Mouse (Mus musculus) left cerebral cortex, adult 2 months (tissue): ENCODE results near the gene Trhr2. TPM values are rescaled to one million over a fixed set of nuclear protein-coding genes. Genes with fewer than 3 reads are reported as not detected.

Experiments used
- DNase-seq, 2 experiments: peaks; one replicate each; pipeline ENCODE4 v3.0.0; 2021 to 2022; ENCODE audit warnings: low spot score in 2 of 2, mixed read lengths in 1 of 2; ENCODE audit errors: extremely low spot score in 1 of 2
- H3K27ac ChIP-seq: fragments of 200-600 bp; 2 replicates; pipeline ENCODE4 v1.8.1; 2022
- H3K4me3 ChIP-seq: fragments of 200-600 bp; 2 replicates; pipeline ENCODE4 v1.8.1; 2022
- CTCF ChIP-seq: fragments of 200-600 bp; IDR thresholded peaks from 2 replicates; pipeline ENCODE4 v1.8.1; 2022; ENCODE audit warnings: antibody characterized with exemption, mild to moderate bottlenecking, moderate library complexity
- intact Hi-C: fragments of 180-260 bp; cut with DNase I; formaldehyde crosslinking; loops from one replicate; pipeline ENCODE4 v1.15.1; 2025
- total RNA-seq, 2 experiments: library from RNA; stranded (reverse); gene quantifications; 2 replicates each; pipeline ENCODE4 v1.2.3; 2021

Gene Trhr2
- total RNA-seq, 2 experiments from 2014 or later, result 7.1 to 11.4 TPM

- no peak for TF ChIP-seq CTCF
- no peak overlapping the region for H3K4me3 ChIP-seq
- H3K27ac ChIP-seq, result peak overlapping the region; percentile 47
- intact Hi-C loops, result no loop called here
- no peak for DNase-seq
Observed at GRCm38 (mm10) chr8:122341790-122342189, 18.8 kb downstream of the Trhr2 start.

- intact Hi-C loops, result no loop called here
- no peak for TF ChIP-seq CTCF
- Histone ChIP-seq H3K27ac (no peak overlapping the region), H3K4me3 (no peak overlapping the region)
- no peak for DNase-seq
Observed at GRCm38 (mm10) chr8:122340761-122341160, 19.8 kb downstream of the Trhr2 start.

DNA sequence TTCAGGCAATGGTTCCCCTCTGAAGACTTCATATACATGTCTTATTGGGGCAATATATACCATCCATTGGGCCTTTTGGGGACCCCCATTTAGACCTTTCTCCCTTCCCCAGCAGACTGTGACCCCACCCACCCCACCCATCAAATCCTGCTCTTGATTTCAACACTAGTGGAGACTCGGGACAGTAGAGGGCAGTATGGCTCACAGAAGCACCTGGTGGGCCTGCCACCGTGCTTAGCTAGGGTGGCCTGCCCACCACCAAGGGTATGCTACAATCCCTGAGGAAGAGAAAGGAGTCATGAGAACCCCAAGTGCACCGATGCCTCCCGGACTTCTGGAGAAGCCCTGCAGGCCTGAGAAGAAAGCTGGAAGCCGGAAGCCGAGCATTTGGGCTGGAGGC lies 21.7 kb downstream of the Trhr2 start:
- Histone ChIP-seq H3K27ac (peak overlapping the region; percentile 13; the same call in 1 of the 2 replicates), H3K4me3 (no peak overlapping the region)
- no peak for DNase-seq
- TF ChIP-seq CTCF, result peak; percentile 38
- intact Hi-C loops, result loop anchor here (1.0 kb wide), 1 partner anchor 30 kb away; no protein-coding TSS in a partner anchor

DNA sequence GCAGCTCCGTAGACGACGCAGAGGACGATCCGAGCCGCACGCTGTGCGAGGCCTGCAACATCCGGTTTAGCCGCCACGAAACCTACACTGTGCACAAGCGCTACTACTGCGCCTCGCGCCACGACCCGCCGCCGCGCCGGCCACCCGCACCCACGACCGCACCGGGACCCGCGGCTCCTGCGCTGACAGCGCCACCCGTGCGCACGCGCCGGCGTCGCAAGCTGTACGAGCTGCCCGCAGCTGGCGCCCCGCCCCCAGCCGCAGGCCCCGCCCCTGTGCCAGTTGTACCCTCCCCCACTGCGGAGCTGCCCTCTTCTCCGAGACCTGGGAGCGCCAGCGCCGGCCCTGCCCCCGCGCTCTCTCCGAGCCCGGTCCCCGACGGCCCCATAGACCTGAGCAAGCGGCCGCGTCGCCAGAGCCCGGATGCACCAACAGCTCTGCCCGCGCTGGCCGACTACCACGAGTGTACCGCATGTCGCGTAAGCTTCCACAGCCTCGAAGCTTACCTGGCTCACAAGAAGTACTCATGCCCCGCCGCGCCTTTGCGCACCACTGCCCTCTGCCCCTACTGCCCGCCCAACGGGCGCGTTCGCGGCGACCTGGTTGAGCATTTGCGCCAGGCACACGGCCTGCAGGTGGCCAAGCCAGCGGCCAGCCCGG lies 24.2 kb downstream of the Trhr2 start:
- DNase-seq, result peak; percentile 66 to 69
- peak overlapping the region; percentile 64 for H3K27ac ChIP-seq
- intact Hi-C loops, result no loop called here
- no peak for TF ChIP-seq CTCF
- peak overlapping the region; percentile 54 for H3K4me3 ChIP-seq

DNA sequence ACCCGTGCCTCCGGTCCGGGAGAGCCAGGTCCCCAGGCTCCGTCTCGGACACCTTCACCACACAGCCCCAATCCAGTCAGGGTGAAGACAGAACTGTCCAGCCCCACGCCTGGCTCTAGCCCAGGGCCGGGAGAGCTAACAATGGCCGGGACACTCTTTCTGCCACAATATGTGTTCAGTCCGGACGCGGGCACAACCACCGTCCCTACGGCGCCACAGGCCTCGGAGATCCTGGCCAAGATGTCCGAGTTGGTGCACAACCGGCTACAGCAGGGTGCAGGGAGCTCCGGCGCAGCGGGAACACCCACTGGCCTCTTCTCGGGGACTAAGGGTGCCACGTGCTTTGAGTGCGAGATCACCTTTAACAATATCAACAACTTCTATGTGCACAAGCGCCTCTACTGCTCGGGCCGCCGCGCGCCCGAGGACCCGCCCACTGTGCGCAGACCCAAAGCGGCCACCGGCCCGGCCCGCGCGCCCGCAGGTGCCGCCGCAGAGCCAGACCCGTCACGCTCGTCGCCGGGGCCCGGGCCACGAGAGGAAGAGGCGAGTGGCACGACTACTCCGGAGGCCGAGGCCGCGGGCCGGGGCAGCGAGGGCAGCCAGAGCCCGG lies 24.8 kb downstream of the Trhr2 start:
- H3K27ac ChIP-seq, result peak overlapping the region; percentile 64
- DNase-seq, result peak in 1 of 2 experiments; percentile 34
- intact Hi-C loops, result no loop called here

DNA sequence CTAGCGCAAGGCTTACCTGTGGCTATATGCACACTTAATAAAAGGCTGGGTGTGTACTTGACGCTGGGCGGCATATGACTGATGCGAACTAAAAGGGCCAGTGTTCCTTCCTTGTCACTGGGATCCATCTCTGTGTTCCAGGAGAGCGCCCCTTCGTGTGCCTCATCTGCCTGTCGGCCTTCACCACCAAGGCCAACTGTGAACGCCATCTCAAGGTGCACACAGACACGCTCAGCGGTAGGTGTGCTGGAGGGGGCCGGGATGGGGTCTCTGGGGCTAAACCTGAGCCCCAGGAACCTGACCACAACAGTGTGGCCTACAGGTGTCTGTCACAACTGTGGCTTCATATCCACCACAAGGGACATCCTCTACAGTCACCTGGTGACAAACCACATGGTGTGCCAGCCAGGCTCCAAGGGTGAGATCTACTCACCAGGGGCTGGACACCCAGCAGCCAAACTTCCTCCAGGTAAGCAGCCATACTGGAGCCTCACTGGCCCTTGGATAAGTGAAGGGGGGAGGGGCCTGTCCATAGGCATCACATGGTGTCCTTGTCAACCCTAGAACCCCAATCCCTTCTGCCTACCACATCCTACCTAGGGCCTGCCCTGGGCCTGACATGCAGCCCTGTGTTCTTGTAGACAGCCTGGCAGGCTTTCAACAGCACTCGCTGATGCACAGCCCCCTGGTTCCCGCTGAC lies 25.6 kb downstream of the Trhr2 start:
- no peak overlapping the region for H3K4me3 ChIP-seq
- TF ChIP-seq CTCF, result no peak
- intact Hi-C loops, result loop anchor here (5.0 kb wide), 1 partner anchor 358 kb away; no protein-coding TSS in a partner anchor
- no peak for DNase-seq
- H3K27ac ChIP-seq, result no peak overlapping the region

More for the DNA sequence above, 24.8 kb downstream of the Trhr2 start:
- H3K4me3 ChIP-seq, result peak overlapping the region; percentile 54
- no peak for TF ChIP-seq CTCF

- TF ChIP-seq CTCF, result no peak
- Histone ChIP-seq H3K27ac (no peak overlapping the region), H3K4me3 (no peak overlapping the region)
- intact Hi-C loops, result loop anchor here (1.0 to 5.0 kb wide), 2 partner anchors 60 to 356 kb away; no protein-coding TSS in a partner anchor
- DNase-seq, result no peak
Observed at GRCm38 (mm10) chr8:122333531-122333930, 27.0 kb downstream of the Trhr2 start.

DNA sequence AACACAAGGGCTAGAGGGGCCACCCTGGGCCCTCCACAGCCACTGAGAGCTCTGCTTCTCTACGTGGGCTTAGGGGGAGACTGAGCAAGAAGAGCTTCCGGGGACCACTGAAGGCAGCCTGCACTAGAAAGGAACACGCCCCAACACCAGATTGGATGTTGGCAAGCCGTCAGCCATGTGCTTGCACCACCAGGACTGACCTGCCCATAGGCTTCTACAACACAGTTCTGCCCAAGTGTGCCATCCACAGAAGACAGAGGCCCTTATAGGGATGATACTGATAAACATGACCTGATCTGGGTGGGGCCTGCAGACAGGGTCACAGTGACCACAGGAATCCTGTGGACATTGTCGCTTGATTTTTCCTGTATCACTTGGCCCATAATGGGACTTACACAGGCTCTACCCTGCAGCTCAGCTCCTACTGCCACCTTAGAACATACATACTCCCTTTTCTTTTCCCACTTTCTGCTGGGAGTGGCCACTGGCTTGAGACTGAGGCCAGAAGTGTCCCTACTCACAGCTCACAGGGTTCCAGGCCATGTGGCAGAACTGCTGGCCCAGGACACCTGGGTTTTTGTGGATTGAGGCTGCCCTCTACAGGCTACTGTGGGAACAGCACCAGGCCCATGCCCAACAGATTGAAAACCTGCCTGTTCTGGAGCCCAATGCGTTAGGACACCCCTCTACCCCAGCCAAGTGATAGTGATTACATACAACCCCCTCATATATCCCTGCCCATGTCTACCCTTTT lies 27.6 kb downstream of the Trhr2 start:
- DNase-seq, result peak; percentile 79 to 86
- no peak overlapping the region for H3K27ac ChIP-seq
- peak; percentile 98 for TF ChIP-seq CTCF
- intact Hi-C loops, result loop anchor here (1.0 to 5.0 kb wide), 2 partner anchors 60 to 356 kb away; no protein-coding TSS in a partner anchor
- no peak overlapping the region for H3K4me3 ChIP-seq

GRCm38 (mm10) chr8:122331134-122331523 lies 29.4 kb downstream of the Trhr2 start:
- H3K27ac ChIP-seq, result peak overlapping the region; percentile 30
- intact Hi-C loops, result loop anchor here (5.0 kb wide), 1 partner anchor 354 kb away; no protein-coding TSS in a partner anchor
- no peak for TF ChIP-seq CTCF
- DNase-seq, result no peak
- no peak overlapping the region for H3K4me3 ChIP-seq

- no peak overlapping the region for H3K4me3 ChIP-seq
- peak overlapping the region; percentile 30 for H3K27ac ChIP-seq
- no peak for TF ChIP-seq CTCF
- DNase-seq, result no peak
- intact Hi-C loops, result loop anchor here (5.0 kb wide), 1 partner anchor 353 kb away; no protein-coding TSS in a partner anchor
Observed at GRCm38 (mm10) chr8:122330446-122331133, 30.0 kb downstream of the Trhr2 start.
